8 mouse cellular contexts compared by ENCODE assay signal in genomic region chr9:96888742-96889344, GRCm38 (mm10). TPM values are rescaled to one million over a fixed set of nuclear protein-coding genes. Genes with fewer than 3 reads are reported as not detected.
DNase-seq lines count a peak whose midpoint lies in the region; ATAC-seq lines count a peak whose summit lies in the region.

No protein-coding gene starts in this region.

- ATAC-seq in midbrain, embryonic 14.5 days (ENCODE audit: low FRiP score, low TSS enrichment) = peak; percentile 11

- peak overlapping the region; percentile 78 for H3K4me3 ChIP-seq in embryonic facial prominence, embryonic 10.5 days
- peak overlapping the region; percentile 67 for H3K4me3 ChIP-seq in midbrain, embryonic 14.5 days (replicated peaks; ENCODE audit: low read depth, low read length)

- intact Hi-C loops in left cerebral cortex, postnatal 4 days (cut with DNase I) = loop anchor here (5.0 kb wide), 1 partner anchor 52 kb away; no protein-coding TSS in a partner anchor

- peak overlapping the region; percentile 80 for H3K9ac ChIP-seq in midbrain, embryonic 14.5 days (replicated peaks; ENCODE audit: low read length)

- DNase-seq in cerebellum, adult 11-12 months = peak; percentile 82
- no peak for DNase-seq in cerebellum, postnatal 4 days (ENCODE audit: low spot score in 2 of 2)
- DNase-seq in MEL-GATA-1-ER (ENCODE audit: extremely low read depth, low read depth) = peak; percentile 27
- peak; percentile 59 for DNase-seq in embryonic facial prominence, embryonic 10.5 days (ENCODE audit: low spot score)
- DNase-seq in heart, postnatal 4 days = peak; percentile 42
- peak; percentile 33 for DNase-seq in left cerebral cortex, postnatal 4 days
- DNase-seq in midbrain, embryonic 14.5 days = peak; percentile 59
- DNase-seq in thymus, postnatal 0 days (ENCODE audit: low spot score) = peak; percentile 41

- peaks cover 49% of the 10 kb centered on the region for H3K27me3 ChIP-seq in embryonic facial prominence, embryonic 10.5 days (replicated peaks; ENCODE audit: low read depth, poor library complexity, severe bottlenecking)
- H3K27me3 ChIP-seq in midbrain, embryonic 14.5 days (ENCODE audit: control insufficient read depth, insufficient read depth, low read length) = no peaks in the 10 kb centered on the region

- H3K27ac ChIP-seq in embryonic facial prominence, embryonic 10.5 days (replicated peaks) = peak overlapping the region; percentile 95
- peak overlapping the region; percentile 78 for H3K27ac ChIP-seq in midbrain, embryonic 14.5 days (replicated peaks; ENCODE audit: low read depth, low read length)

- H3K4me2 ChIP-seq in midbrain, embryonic 14.5 days (ENCODE audit: low read length) = peak overlapping the region; percentile 88

- no peaks in the 10 kb centered on the region for H3K36me3 ChIP-seq in embryonic facial prominence, embryonic 10.5 days (replicated peaks)
- no peaks in the 10 kb centered on the region for H3K36me3 ChIP-seq in midbrain, embryonic 14.5 days (ENCODE audit: control insufficient read depth, insufficient read depth, low read length)

- under 1% methylated on average over 37 of the region's 37 CpGs for WGBS in embryonic facial prominence, embryonic 10.5 days
- under 1% methylated on average over 35 of the region's 37 CpGs for WGBS in midbrain, embryonic 14.5 days

- peaks cover 61% of the 10 kb centered on the region for H3K4me1 ChIP-seq in embryonic facial prominence, embryonic 10.5 days
- H3K4me1 ChIP-seq in midbrain, embryonic 14.5 days (ENCODE audit: control insufficient read depth, insufficient read depth, low read length) = peaks cover 66% of the 10 kb centered on the region

- no peaks in the 10 kb centered on the region for H3K9me3 ChIP-seq in embryonic facial prominence, embryonic 10.5 days
- no peaks in the 10 kb centered on the region for H3K9me3 ChIP-seq in midbrain, embryonic 14.5 days (ENCODE audit: control insufficient read depth, low read length)

RNA-seq across cellular contexts. Expression of gene Pxylp1, which starts 3.6 kb away (rescaled TPM):
- 16.7 and 17.5 TPM in 2 replicates for polyA plus RNA-seq in embryonic facial prominence, embryonic 10.5 days (2016; fragmentation: Nextera tagmentation; extraction: Ambion mirVana)
- total RNA-seq in heart, postnatal 4 days (2021) = 10 to 100 TPM; 22.0 to 28.3 TPM
- 10 to 100 TPM; 19.1 to 20.7 TPM for total RNA-seq in left cerebral cortex, postnatal 4 days (2021)
- 52.7 and 66.1 TPM in 2 replicates for polyA plus RNA-seq in midbrain, embryonic 14.5 days (2014; fragmentation: Nextera tagmentation; extraction: Ambion mirVana)
- 5.2 and 7.5 TPM in 2 replicates for polyA plus RNA-seq in thymus, postnatal 0 days (2015; fragmentation: Nextera tagmentation; extraction: Ambion mirVana)

Comparison
In these comparisons a context has a peak if more than half of its experiments do, and no peak if none do; other contexts are left out.
1. DNase-seq: peak in cerebellum, adult 11-12 months (single experiment), MEL-GATA-1-ER (single experiment), embryonic facial prominence, embryonic 10.5 days (single experiment), heart, postnatal 4 days (single experiment), left cerebral cortex, postnatal 4 days (single experiment), midbrain, embryonic 14.5 days (single experiment) and thymus, postnatal 0 days (single experiment); none in cerebellum, postnatal 4 days (0 of 2).